Comparison of ENCODE assay signal across 8 mouse cellular contexts in genomic region chr2:90870136-90870601, GRCm38 (mm10). TPM values are rescaled to one million over a fixed set of nuclear protein-coding genes. Genes with fewer than 3 reads are reported as not detected.
A peak's percentile ranks its signal among the peaks of the same experiment; 100 is the strongest.
DNase-seq lines count a peak whose midpoint lies in the region; ATAC-seq and TF ChIP-seq lines count a peak whose summit lies in the region.

No protein-coding gene starts in this region.

- no peak overlapping the region for H3K9ac ChIP-seq in lung, embryonic 14.5 days
- peak overlapping the region; percentile 37; the same call in 1 of the 2 replicates for H3K9ac ChIP-seq in embryonic facial prominence, embryonic 13.5 days
- no peak overlapping the region for H3K9ac ChIP-seq in lung, postnatal 0 days (replicated peaks; ENCODE audit: low read depth)

- TF ChIP-seq EP300 in lung, postnatal 0 days (IDR thresholded peaks at IDR 0.05) = peak; percentile 28; the same call in 1 of the 2 replicates

- H3K4me1 ChIP-seq in lung, embryonic 14.5 days (ENCODE audit: insufficient read depth) = 0 out of 2 replicates have a peak, but pooled peaks cover 4% of the 10 kb centered on the region
- H3K4me1 ChIP-seq in lung, adult 2 months (ENCODE audit: control insufficient read depth, insufficient read depth, low read length) = no peaks in the 10 kb centered on the region
- 0 out of 2 replicates have a peak, but pooled peaks cover 4% of the 10 kb centered on the region for H3K4me1 ChIP-seq in embryonic facial prominence, embryonic 13.5 days
- H3K4me1 ChIP-seq in lung, postnatal 0 days (ENCODE audit: insufficient read depth, low read depth, low read length) = no peaks in the 10 kb centered on the region

- WGBS in lung, embryonic 14.5 days = 14% methylated on average over 4 of the region's 4 CpGs
- WGBS in lung, adult 2 months = 18% methylated on average over 4 of the region's 4 CpGs
- WGBS in embryonic facial prominence, embryonic 13.5 days = 42% methylated on average over 4 of the region's 4 CpGs
- WGBS in lung, postnatal 0 days = 16% methylated on average over 4 of the region's 4 CpGs

- peak overlapping the region; percentile 63 for H3K27ac ChIP-seq in lung, embryonic 14.5 days (ENCODE audit: low read depth)
- no peak overlapping the region for H3K27ac ChIP-seq in embryonic facial prominence, embryonic 13.5 days
- peak overlapping the region; percentile 66 for H3K27ac ChIP-seq in lung, postnatal 0 days (ENCODE audit: low read length)

- TF ChIP-seq POLR2A in lung, adult 2 months (IDR thresholded peaks at IDR 0.05; ENCODE audit: borderline replicate concordance, extremely low read depth, low read depth, low read length) = no peak

- no peak for TF ChIP-seq CTCF in lung, embryonic 14.5 days (IDR thresholded peaks at IDR 0.05; ENCODE audit: low read depth)
- no peak for TF ChIP-seq CTCF in lung, adult 2 months (IDR thresholded peaks at IDR 0.05; ENCODE audit: insufficient read depth, low read length)
- TF ChIP-seq CTCF in lung, postnatal 0 days (IDR thresholded peaks at IDR 0.05) = no peak

- H3K27me3 ChIP-seq in lung, embryonic 14.5 days (ENCODE audit: insufficient read depth, low read length) = no peaks in the 10 kb centered on the region
- no peaks in the 10 kb centered on the region for H3K27me3 ChIP-seq in embryonic facial prominence, embryonic 13.5 days
- no peaks in the 10 kb centered on the region for H3K27me3 ChIP-seq in lung, postnatal 0 days (replicated peaks; ENCODE audit: insufficient read depth, low read length)

- intact Hi-C loops in heart, postnatal 10 days (cut with DNase I) = no loop called here

- H3K9me3 ChIP-seq in lung, embryonic 14.5 days (ENCODE audit: low read depth, low read length) = no peaks in the 10 kb centered on the region
- H3K9me3 ChIP-seq in embryonic facial prominence, embryonic 13.5 days = no peaks in the 10 kb centered on the region
- H3K9me3 ChIP-seq in lung, postnatal 0 days (ENCODE audit: low read length) = no peaks in the 10 kb centered on the region

- peak; percentile 70 for ATAC-seq in lung, embryonic 14.5 days (ENCODE audit: insufficient read depth)
- ATAC-seq in embryonic facial prominence, embryonic 13.5 days (ENCODE audit: insufficient number of reproducible peaks, insufficient read depth, low FRiP score, low TSS enrichment, low read depth) = no peak
- ATAC-seq in lung, postnatal 0 days = peak; percentile 69

- peaks cover 29% of the 10 kb centered on the region for H3K36me3 ChIP-seq in lung, embryonic 14.5 days (ENCODE audit: insufficient read depth)
- peaks cover 30% of the 10 kb centered on the region for H3K36me3 ChIP-seq in embryonic facial prominence, embryonic 13.5 days
- H3K36me3 ChIP-seq in lung, postnatal 0 days (ENCODE audit: insufficient read depth, low read length) = peaks cover 7% of the 10 kb centered on the region; the same call in 1 of the 2 replicates

- peak overlapping the region; percentile 8; the same call in 1 of the 2 replicates for H3K4me2 ChIP-seq in lung, embryonic 14.5 days
- H3K4me2 ChIP-seq in embryonic facial prominence, embryonic 13.5 days = no peak overlapping the region
- H3K4me2 ChIP-seq in lung, postnatal 0 days (replicated peaks; ENCODE audit: low read depth, low read length) = no peak overlapping the region

- peak; percentile 56 for DNase-seq in lung, embryonic 14.5 days
- no peak for DNase-seq in lung, adult 2 months
- peak; percentile 69 to 76 for DNase-seq in heart, postnatal 10 days
- peak; percentile 88 for DNase-seq in lung, postnatal 0 days (ENCODE audit: low spot score)
- DNase-seq in yolk sac, embryonic 10.5 days (ENCODE audit: low spot score) = peak; percentile 65
- DNase-seq in cerebellum, adult 9-10 months = no peak
- no peak for DNase-seq in cerebellum, adult 8-10 months

- no peak overlapping the region for H3K4me3 ChIP-seq in lung, embryonic 14.5 days (ENCODE audit: low read depth, low read length)
- no peak overlapping the region for H3K4me3 ChIP-seq in lung, adult 2 months (replicated peaks; ENCODE audit: extremely low read depth, low read depth, low read length)
- no peak overlapping the region for H3K4me3 ChIP-seq in embryonic facial prominence, embryonic 13.5 days
- no peak overlapping the region for H3K4me3 ChIP-seq in lung, postnatal 0 days (ENCODE audit: low read depth, low read length)

RNA-seq across cellular contexts. Expression of gene C1qtnf4, which starts 15.5 kb away (rescaled TPM):
- 3.1 and 3.6 TPM in 2 replicates for polyA plus RNA-seq in lung, embryonic 14.5 days (2014; fragmentation: Nextera tagmentation; extraction: Ambion mirVana)
- polyA plus RNA-seq in lung, adult 2 months (2012; rRNA removed) = 4.9 and 6.6 TPM in 2 replicates
- 16.7 and 21.5 TPM in 2 replicates for polyA plus RNA-seq in embryonic facial prominence, embryonic 13.5 days (2015; fragmentation: Nextera tagmentation; extraction: Ambion mirVana)
- 1 to 10 TPM; 6.2 to 6.6 TPM for total RNA-seq in heart, postnatal 10 days (2021)
- polyA plus RNA-seq in lung, postnatal 0 days (2015; fragmentation: Nextera tagmentation; extraction: Ambion mirVana) = 6.2 and 8.2 TPM in 2 replicates

RNA-seq across cellular contexts. Expression of gene Mtch2, which starts 23.2 kb away (rescaled TPM):
- 228 and 241 TPM in 2 replicates for polyA plus RNA-seq in lung, embryonic 14.5 days (2014; fragmentation: Nextera tagmentation; extraction: Ambion mirVana)
- 35.0 and 69.1 TPM in 2 replicates for polyA plus RNA-seq in lung, adult 2 months (2012; rRNA removed)
- 192 and 198 TPM in 2 replicates for polyA plus RNA-seq in embryonic facial prominence, embryonic 13.5 days (2015; fragmentation: Nextera tagmentation; extraction: Ambion mirVana)
- 100 to 1,000 TPM; 205 TPM for total RNA-seq in heart, postnatal 10 days (2021)
- 193 and 200 TPM in 2 replicates for polyA plus RNA-seq in lung, postnatal 0 days (2015; fragmentation: Nextera tagmentation; extraction: Ambion mirVana)

RNA-seq across cellular contexts. Expression of gene Kbtbd4, which starts 34.4 kb away (rescaled TPM):
- polyA plus RNA-seq in lung, embryonic 14.5 days (2014; fragmentation: Nextera tagmentation; extraction: Ambion mirVana) = 28.7 and 32.5 TPM in 2 replicates
- polyA plus RNA-seq in lung, adult 2 months (2012; rRNA removed) = 10.4 and 15.6 TPM in 2 replicates
- polyA plus RNA-seq in embryonic facial prominence, embryonic 13.5 days (2015; fragmentation: Nextera tagmentation; extraction: Ambion mirVana) = 46.1 and 47.0 TPM in 2 replicates
- 10 to 100 TPM; 21.7 to 26.1 TPM for total RNA-seq in heart, postnatal 10 days (2021)
- 18.1 and 21.3 TPM in 2 replicates for polyA plus RNA-seq in lung, postnatal 0 days (2015; fragmentation: Nextera tagmentation; extraction: Ambion mirVana)

RNA-seq across cellular contexts. Expression of gene Ndufs3, which starts 34.5 kb away (rescaled TPM):
- polyA plus RNA-seq in lung, embryonic 14.5 days (2014; fragmentation: Nextera tagmentation; extraction: Ambion mirVana) = 186 and 198 TPM in 2 replicates
- polyA plus RNA-seq in lung, adult 2 months (2012; rRNA removed) = 70.9 and 115 TPM in 2 replicates
- 208 and 232 TPM in 2 replicates for polyA plus RNA-seq in embryonic facial prominence, embryonic 13.5 days (2015; fragmentation: Nextera tagmentation; extraction: Ambion mirVana)
- total RNA-seq in heart, postnatal 10 days (2021) = 100 to 1,000 TPM; 693 to 709 TPM
- polyA plus RNA-seq in lung, postnatal 0 days (2015; fragmentation: Nextera tagmentation; extraction: Ambion mirVana) = 146 and 159 TPM in 2 replicates

Comparison
In these comparisons a context has a peak if more than half of its experiments do, and no peak if none do; other contexts are left out.
1. DNase-seq: peak in lung, embryonic 14.5 days (single experiment), heart, postnatal 10 days (2 of 2), lung, postnatal 0 days (single experiment) and yolk sac, embryonic 10.5 days (single experiment); none in lung, adult 2 months (single experiment), cerebellum, adult 9-10 months (single experiment) and cerebellum, adult 8-10 months (single experiment).